Mouse (Mus musculus) cerebellum, adult 2 months (tissue): ENCODE measurements around the gene Myg1.

Experiments used
- CTCF ChIP-seq: fragments of 200-500 bp; IDR thresholded peaks from 2 replicates; pipeline ENCODE4 v1.5.1; 2011; ENCODE audit warnings: low read depth, mild to moderate bottlenecking, control low read depth, low read length, moderate library complexity, borderline replicate concordance; ENCODE audit not compliant: insufficient read depth
- POLR2A ChIP-seq: fragments of 200-500 bp; IDR thresholded peaks from 2 replicates; pipeline ENCODE4 v1.6.1; 2011; ENCODE audit warnings: low read length, control low read depth, borderline replicate concordance; ENCODE audit not compliant: insufficient read depth

- TF ChIP-seq CTCF (no peak), POLR2A (no peak)
These were observed 20.7 kb downstream of the Myg1 start for GRCm38 (mm10) chr15:102352177-102352576.
